Mouse (Mus musculus) midbrain, embryonic 12.5 days (tissue): ENCODE results near the gene Rsph1. TPM values are rescaled to one million over a fixed set of nuclear protein-coding genes. Genes with fewer than 3 reads are reported as not detected.

ENCODE experiments used
- ATAC-seq: fragments of 200-750 bp; cut with Nextera tagmentation; 2 replicates; pipeline ENCODE4 v1.8.0; 2017; ENCODE audit warnings: low read depth, moderate TSS enrichment, moderate library complexity; ENCODE audit not compliant: low FRiP score
- H3K27ac ChIP-seq: fragments of 300-500 bp; sonication (generic); replicated peaks from 2 replicates; pipeline ENCODE4 v1.5.1; 2016; ENCODE audit warnings: mild to moderate bottlenecking
- H3K27me3 ChIP-seq: fragments of 300-500 bp; sonication (generic); 2 replicates; pipeline ENCODE4 v1.6.1; 2016; ENCODE audit warnings: mild to moderate bottlenecking
- H3K36me3 ChIP-seq: fragments of 300-500 bp; sonication (generic); 2 replicates; pipeline ENCODE4 v1.6.1; 2016
- H3K4me1 ChIP-seq: fragments of 300-500 bp; sonication (generic); 2 replicates; pipeline ENCODE4 v1.6.1; 2016
- H3K4me2 ChIP-seq: fragments of 300-500 bp; sonication (generic); replicated peaks from 2 replicates; pipeline ENCODE4 v1.6.1; 2016; ENCODE audit warnings: mild to moderate bottlenecking, moderate library complexity
- H3K4me3 ChIP-seq: fragments of 300-500 bp; sonication (generic); 2 replicates; pipeline ENCODE4 v1.5.1; 2016; ENCODE audit warnings: mild to moderate bottlenecking
- H3K9ac ChIP-seq: fragments of 300-500 bp; sonication (generic); replicated peaks from 2 replicates; pipeline ENCODE4 v1.6.1; 2016; ENCODE audit warnings: mild to moderate bottlenecking, moderate library complexity
- H3K9me3 ChIP-seq: fragments of 300-500 bp; sonication (generic); 2 replicates; pipeline ENCODE4 v1.6.1; 2016; ENCODE audit warnings: mild to moderate bottlenecking
- WGBS: fragments of 180-500 bp; shearing (Covaris S2); methylation state at CpG from one replicate; pipeline ENCODE4 v1.1.7; 2016; 5-methylcytosine and 5-hydroxymethylcytosine counted together
- polyA plus RNA-seq: library from polyadenylated mRNA; unstranded; fragments of >200 nt; fragmentation: Nextera tagmentation; extraction: Ambion mirVana; gene quantifications from 2 replicates; pipeline ENCODE4 v1.2.1, GENCODE M21; 2016

Gene Rsph1
- polyA plus RNA-seq: 0.99 and 1.3 TPM in 2 replicates

- WGBS: 9% methylated on average over 44 of the region's 44 CpGs
- Histone ChIP-seq H3K9ac (peak within 1 kb of the TSS; percentile 44), H3K4me2 (peak within 1 kb of the TSS; percentile 80), H3K27me3 (peaks cover 22% of the 10 kb centered on the region; the same call in 1 of the 2 replicates), H3K4me3 (peak within 1 kb of the TSS; percentile 51), H3K9me3 (no peaks in the 10 kb centered on the region), H3K36me3 (no peaks in the 10 kb centered on the region), H3K27ac (no peak within 1 kb of the TSS), H3K4me1 (peaks cover 19% of the 10 kb centered on the region)
- ATAC-seq: peak; percentile 89
Observed at GRCm38 (mm10) chr17:31276922-31277918, at the start of gene Rsph1. TSS of gene Rsph1 (minus strand) at chr17:31277383.

DNA sequence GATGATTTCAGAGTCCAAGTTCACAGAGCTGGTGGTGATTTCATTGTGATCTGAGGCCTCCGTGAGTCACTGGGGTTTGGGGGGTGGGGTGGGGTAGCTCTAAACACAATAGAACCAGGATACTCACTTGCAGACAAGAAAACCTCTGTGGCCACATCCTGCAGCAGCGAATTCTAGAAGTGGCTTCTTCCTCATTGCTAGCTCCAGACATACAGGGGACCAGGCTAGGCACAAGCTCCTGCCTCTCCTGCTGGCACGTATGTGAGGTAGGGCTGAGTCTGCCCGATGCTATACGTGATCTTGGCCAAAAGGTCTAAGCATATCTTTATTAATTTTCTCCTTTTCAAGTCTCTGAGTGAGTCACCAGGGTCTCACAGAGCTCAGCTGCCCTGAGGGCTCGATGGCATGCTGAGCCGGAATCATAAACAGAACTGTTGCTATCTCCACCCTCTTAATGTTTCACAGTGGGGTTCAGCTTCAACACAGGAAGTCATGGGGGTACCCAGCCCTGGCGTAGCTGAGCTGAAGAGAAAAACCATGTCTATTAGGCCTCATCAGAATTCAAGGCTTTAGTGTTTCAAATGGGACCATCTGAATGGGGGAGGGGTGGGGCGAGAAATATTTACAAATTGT lies 49.2 kb upstream of the Rsph1 start:
- no peaks in the 10 kb centered on the region for H3K9me3 ChIP-seq
- no peak overlapping the region for H3K4me2 ChIP-seq
- ATAC-seq: no peak
- no peak overlapping the region for H3K4me3 ChIP-seq
- no peaks in the 10 kb centered on the region for H3K36me3 ChIP-seq
- 43% methylated on average over 9 of the region's 9 CpGs for WGBS
- H3K27me3 ChIP-seq: no peaks in the 10 kb centered on the region
- H3K27ac ChIP-seq: peak overlapping the region; percentile 15; the same call in 1 of the 2 replicates
- H3K9ac ChIP-seq: no peak overlapping the region
- peaks cover 16% of the 10 kb centered on the region for H3K4me1 ChIP-seq

DNA sequence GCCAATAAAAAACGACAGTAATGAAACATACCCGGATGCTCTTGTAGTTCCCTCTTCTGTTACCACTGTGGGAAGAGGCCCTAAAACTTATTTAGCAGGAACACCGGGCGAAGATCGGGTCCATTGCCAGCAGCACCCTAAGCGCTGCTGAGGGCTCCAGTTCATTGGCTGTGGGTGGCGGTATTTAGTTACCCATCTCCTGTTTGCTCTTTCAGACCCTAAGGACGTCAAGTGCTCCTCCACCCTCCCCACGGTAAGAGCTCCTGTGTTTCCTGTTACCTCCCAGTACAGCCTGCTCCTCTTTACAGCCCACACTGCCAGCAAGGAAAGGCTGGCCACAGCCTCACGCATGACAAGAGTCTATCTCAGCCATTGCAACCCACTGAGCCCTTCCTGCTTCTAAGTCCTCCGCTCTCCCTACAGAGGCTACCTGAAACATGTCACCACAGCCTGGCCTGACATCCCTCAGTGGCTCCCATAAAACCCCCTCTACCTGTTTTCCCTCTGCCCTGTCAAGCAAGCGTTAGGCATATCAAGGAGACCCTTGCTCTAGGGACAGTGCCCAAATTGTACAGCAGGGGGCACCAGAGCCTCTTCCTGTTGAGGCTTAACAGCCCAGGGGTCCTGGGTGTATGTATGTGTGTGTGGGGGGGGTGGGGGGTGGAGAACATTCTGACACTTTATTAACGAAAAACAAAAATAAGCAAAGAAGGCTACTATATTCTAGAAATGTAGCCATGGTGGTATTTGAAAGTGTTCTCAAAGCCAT lies 48.5 kb upstream of the Rsph1 start:
- no peaks in the 10 kb centered on the region for H3K9me3 ChIP-seq
- H3K4me2 ChIP-seq: no peak overlapping the region
- H3K36me3 ChIP-seq: no peaks in the 10 kb centered on the region
- no peaks in the 10 kb centered on the region for H3K27me3 ChIP-seq
- H3K27ac ChIP-seq: no peak overlapping the region
- WGBS: 75% methylated on average over 13 of the region's 13 CpGs
- no peak overlapping the region for H3K9ac ChIP-seq
- H3K4me3 ChIP-seq: no peak overlapping the region
- peaks cover 16% of the 10 kb centered on the region for H3K4me1 ChIP-seq
- no peak for ATAC-seq

DNA sequence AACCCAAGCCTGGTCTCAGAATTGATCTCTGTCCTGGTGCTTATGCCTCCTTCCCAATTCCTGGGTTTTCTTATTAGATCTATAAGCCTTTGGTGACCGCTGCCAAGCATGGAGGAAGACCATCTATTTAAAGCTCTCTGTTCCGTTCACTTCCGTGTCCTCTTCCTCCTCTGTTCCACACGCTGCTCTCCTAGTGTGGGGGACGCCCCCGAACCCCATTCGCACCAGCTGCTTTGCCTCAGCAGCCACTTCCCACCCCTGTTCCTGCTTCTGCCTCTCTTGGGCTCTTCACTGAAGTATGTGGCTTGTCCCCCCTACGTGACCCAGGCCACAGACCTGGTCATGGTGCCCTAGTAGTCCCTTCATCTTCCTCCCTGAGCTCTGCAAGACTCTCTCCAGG lies 47.0 kb upstream of the Rsph1 start:
- H3K4me2 ChIP-seq: no peak overlapping the region

GRCm38 (mm10) chr17:31323379-31323778 lies 46.2 kb upstream of the Rsph1 start:
- Histone ChIP-seq H3K9ac (no peak overlapping the region), H3K4me3 (no peak overlapping the region), H3K9me3 (no peaks in the 10 kb centered on the region), H3K4me2 (no peak overlapping the region), H3K4me1 (peaks cover 16% of the 10 kb centered on the region), H3K27ac (no peak overlapping the region), H3K27me3 (no peaks in the 10 kb centered on the region), H3K36me3 (no peaks in the 10 kb centered on the region)
- WGBS: 91% methylated on average over 4 of the region's 4 CpGs
- ATAC-seq: no peak

More for the DNA sequence above, 47.0 kb upstream of the Rsph1 start:
- Histone ChIP-seq H3K4me3 (no peak overlapping the region), H3K4me1 (peaks cover 16% of the 10 kb centered on the region), H3K27me3 (no peaks in the 10 kb centered on the region), H3K27ac (no peak overlapping the region), H3K9ac (no peak overlapping the region), H3K9me3 (no peaks in the 10 kb centered on the region), H3K36me3 (no peaks in the 10 kb centered on the region)
- ATAC-seq: no peak
- WGBS: 94% methylated on average over 8 of the region's 8 CpGs

DNA sequence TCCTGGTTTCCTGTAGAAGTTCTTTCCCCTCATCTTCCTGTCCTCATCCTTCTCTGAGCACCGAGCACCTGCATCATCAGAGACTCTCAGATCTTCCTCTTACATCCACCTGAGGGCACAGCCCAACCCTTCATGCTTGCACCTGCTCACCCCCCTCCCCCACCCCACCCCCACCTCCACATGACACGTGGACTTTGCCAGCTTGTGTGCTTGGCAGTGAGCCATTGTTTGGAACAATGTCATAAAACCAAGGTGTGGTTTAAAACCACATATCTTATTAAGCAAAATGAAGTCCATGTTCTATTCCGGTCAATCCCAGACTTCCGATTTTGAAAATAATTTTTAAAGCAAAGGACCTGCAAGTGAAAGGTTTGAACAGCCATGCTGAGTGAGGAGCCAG lies 45.3 kb upstream of the Rsph1 start:
- Histone ChIP-seq H3K4me3 (no peak overlapping the region), H3K4me1 (peaks cover 13% of the 10 kb centered on the region), H3K9me3 (no peaks in the 10 kb centered on the region), H3K4me2 (no peak overlapping the region), H3K27ac (no peak overlapping the region), H3K27me3 (no peaks in the 10 kb centered on the region), H3K36me3 (no peaks in the 10 kb centered on the region), H3K9ac (no peak overlapping the region)
- WGBS: 92% methylated on average over 4 of the region's 4 CpGs
- no peak for ATAC-seq

DNA sequence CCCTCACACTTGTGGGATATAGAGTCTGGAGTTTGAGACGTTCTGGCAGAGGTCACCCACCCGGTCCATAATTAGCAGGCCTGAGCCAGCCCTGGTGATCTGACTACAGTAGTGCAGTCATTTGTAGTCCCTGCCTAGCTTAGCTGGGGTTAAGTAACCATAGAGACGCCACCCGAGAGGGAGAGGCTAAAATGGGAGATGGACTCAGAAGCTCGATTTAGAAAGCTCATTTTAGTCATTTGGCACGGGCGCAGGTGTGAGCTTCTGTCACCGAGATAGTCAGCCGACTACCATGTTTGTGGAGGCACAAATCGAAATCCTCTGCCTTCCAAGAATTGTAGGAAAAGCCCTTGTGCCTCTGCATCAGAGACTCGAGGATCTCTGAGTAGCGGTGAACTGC lies 44.2 kb upstream of the Rsph1 start:
- Histone ChIP-seq H3K4me3 (no peak overlapping the region), H3K36me3 (no peaks in the 10 kb centered on the region), H3K9me3 (no peaks in the 10 kb centered on the region), H3K4me2 (no peak overlapping the region), H3K4me1 (peaks cover 4% of the 10 kb centered on the region), H3K9ac (no peak overlapping the region), H3K27me3 (0 out of 2 replicates have a peak, but pooled peaks cover 4% of the 10 kb centered on the region), H3K27ac (no peak overlapping the region)
- WGBS: 74% methylated on average over 12 of the region's 12 CpGs
- ATAC-seq: no peak

DNA sequence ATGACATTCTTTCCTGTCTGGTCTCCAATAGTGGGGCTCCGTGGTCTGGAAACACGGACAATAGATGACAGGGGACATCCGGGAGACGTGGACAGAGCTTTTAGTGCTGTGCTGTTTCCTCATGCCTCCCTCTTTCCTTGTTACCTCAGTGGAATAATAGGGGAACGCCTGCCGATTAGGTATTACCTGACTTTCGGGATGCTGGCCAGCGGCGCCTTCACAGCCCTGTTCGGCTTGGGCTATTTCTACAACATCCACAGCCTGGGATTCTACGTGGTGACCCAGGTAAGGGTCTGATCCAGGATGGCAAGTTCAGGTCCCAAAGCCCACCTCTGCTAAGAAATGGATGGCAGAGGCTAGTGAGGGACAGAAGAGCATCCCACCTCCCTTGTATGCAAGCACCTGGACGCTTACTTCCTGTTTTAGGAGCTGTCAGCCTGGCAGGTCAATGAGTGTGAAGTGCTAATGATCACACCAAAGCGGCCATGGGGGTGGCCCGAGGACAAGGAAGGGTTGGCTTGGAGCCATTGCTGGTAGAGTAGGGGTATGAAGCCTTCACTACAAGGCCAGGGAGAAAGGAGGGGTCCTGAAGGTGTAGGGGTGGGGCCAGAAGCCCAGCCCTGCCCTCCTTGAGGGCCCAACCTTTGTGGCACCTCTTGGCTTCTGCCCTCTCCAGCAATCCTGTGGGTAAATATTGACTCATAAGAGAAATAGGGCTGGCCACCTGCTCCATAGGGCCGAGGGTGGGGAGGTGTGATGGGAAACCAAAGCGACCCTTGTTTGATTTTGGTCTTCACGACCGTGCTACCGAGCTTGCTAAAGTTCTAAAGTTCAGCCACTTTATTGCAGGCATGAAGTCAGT lies 42.0 kb upstream of the Rsph1 start:
- Histone ChIP-seq H3K36me3 (no peaks in the 10 kb centered on the region), H3K4me1 (peaks cover 9% of the 10 kb centered on the region), H3K9me3 (no peaks in the 10 kb centered on the region), H3K27me3 (0 out of 2 replicates have a peak, but pooled peaks cover 8% of the 10 kb centered on the region), H3K27ac (no peak overlapping the region), H3K9ac (no peak overlapping the region), H3K4me3 (no peak overlapping the region), H3K4me2 (no peak overlapping the region)
- 91% methylated on average over 19 of the region's 19 CpGs for WGBS
- ATAC-seq: no peak

DNA sequence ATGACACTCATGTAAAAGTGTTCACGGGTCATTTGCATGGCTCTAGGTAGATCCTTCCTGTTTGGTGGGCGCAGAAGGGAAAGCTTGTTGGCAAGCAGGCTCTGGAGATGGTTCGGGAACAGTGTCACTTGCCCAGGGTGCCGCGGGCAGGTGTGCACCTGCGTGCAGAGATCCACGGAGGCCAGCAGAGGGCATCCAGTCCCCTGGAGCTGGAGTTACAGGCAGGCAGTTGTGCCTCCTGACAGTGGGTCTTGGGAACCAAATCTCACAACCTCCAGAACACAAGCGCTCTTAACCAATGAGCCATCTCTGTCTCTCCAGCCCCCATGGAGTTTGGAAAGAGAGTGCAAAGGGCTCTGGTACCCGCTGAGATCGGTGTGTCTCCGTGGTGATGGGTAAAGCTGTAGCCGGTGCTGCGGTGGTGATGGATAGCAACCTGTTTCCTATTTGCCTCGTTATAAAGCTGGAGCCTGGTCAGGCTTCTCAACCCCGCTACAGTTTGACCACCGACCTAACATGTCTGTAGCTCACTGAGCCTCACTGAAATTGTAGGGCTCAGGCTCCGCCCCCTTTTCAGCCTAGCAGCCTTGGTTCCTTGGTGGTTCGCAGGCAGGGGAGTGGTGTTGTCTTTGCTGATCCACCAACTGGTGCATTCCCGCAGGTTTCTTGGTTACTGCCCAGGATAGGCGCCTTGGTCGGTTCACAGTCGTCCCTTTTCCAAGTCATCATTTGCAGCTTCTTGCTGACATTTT lies 40.5 kb upstream of the Rsph1 start:
- H3K9me3 ChIP-seq: no peaks in the 10 kb centered on the region
- peaks cover 13% of the 10 kb centered on the region for H3K4me1 ChIP-seq
- no peak for ATAC-seq
- no peak overlapping the region for H3K9ac ChIP-seq
- H3K36me3 ChIP-seq: no peaks in the 10 kb centered on the region
- no peak overlapping the region for H3K27ac ChIP-seq
- 46% methylated on average over 22 of the region's 22 CpGs for WGBS
- no peak overlapping the region for H3K4me2 ChIP-seq
- H3K4me3 ChIP-seq: no peak overlapping the region
- 0 out of 2 replicates have a peak, but pooled peaks cover 10% of the 10 kb centered on the region for H3K27me3 ChIP-seq

GRCm38 (mm10) chr17:31316998-31317397 lies 39.8 kb upstream of the Rsph1 start:
- Histone ChIP-seq H3K9me3 (no peaks in the 10 kb centered on the region), H3K27me3 (0 out of 2 replicates have a peak, but pooled peaks cover 10% of the 10 kb centered on the region), H3K4me1 (peaks cover 13% of the 10 kb centered on the region), H3K4me3 (no peak overlapping the region), H3K27ac (no peak overlapping the region), H3K9ac (no peak overlapping the region), H3K36me3 (no peaks in the 10 kb centered on the region), H3K4me2 (no peak overlapping the region)
- ATAC-seq: no peak
- 92% methylated on average over 3 of the region's 3 CpGs for WGBS
